Mouse (Mus musculus): ENCODE measurements around the gene Ptgs1.
A peak's percentile ranks its signal among the peaks of the same experiment; 100 is the strongest.

Ptgs1 gene

DNA sequence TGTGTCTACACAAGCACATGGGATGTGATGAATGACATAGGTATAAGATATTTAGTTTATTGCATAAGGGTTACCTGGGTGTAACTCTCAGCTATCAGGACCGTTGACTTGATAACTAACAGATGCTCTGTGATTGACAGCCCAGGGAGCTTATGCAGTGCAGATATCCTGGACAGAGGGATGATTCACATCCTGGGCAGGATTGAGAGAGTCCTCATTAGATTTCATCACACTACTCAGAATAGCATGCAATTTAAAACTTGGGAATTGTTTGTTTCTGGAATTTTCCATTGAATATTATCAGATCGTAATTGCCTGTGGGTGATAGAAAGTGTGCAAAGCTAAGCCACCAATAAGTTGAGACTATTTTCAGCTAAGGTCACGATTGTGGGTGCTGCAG lies 17.7 kb downstream of the Ptgs1 start:
- DNase-seq (ENCODE audit: low read depth, low spot score) = no peak

DNA sequence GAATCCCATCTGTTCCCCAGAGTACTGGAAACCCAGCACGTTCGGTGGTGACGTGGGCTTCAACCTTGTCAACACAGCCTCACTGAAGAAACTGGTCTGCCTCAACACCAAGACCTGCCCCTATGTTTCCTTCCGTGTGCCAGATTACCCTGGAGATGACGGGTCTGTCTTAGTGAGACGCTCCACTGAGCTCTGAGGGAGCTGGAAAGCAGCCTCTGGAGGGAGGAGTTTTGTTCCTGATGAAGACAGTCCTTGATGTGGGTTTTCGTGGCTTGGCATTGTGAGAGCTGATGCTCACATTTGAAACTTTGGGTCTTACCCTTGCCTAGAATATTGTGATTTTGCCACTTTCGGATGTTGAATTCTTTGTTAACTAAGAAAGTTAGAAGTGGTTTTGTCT lies 20.9 kb downstream of the Ptgs1 start:
- DNase-seq (ENCODE audit: low read depth, low spot score) = no peak

DNA sequence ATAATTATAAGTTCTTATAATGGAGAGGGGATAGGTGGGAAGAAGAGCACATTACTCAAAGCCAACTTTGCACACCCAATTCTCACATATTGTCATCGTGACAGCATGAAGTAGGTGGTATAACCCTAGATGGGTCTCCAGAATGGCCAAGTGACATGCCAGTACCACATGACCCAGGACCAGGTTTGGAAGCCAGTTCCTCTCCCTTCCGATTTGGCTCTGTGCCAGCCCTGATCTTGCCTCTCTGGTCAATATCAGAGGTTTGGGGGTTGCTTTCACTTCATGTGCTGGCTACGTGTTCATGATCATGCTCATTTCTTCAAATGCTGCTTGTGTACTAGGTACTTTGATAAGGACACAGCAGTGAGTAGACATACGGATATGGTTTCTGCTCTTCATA lies 22.3 kb downstream of the Ptgs1 start:
- DNase-seq (ENCODE audit: low read depth, low spot score) = no peak

DNA sequence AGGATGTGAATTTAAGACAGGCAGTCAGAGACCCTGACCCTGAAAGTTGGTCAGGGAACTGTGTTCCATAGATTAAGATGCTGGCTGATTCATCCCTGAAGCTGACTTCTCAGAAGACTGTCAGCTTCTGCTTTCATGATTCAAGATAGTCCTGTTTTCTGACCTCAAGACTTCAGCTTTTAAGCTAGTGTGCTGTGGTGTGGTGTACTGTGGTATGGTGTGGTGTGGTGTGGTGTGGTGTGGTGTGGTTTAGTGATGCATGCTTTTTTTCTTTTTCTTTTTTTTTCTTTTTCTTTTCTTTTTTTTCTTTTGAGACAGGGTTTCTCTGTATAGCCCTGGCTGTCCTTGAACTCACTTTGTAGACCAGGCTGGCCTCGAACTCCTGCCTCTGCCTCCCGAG lies 24.2 kb downstream of the Ptgs1 start:
- no peak for DNase-seq (ENCODE audit: low read depth, low spot score)

DNA sequence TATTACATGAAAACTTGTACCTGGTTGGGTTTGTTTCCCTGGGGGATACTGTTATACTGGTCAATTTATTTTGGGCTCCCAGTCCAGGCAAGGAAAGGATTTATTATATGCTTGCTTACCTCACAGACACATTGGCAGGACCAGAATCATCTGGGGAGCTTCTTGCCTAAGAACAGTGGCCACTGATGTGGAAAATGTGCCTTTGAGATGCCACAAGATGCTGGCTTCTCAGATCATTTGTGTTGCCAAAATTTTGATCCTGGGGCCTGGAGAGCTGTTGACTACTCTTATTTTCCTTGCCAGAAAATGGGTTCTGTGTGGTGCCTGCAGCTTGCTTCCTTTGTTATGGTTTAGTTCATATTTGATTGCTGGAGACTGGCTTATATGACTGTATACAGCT lies 26.7 kb downstream of the Ptgs1 start:
- DNase-seq (ENCODE audit: low read depth, low spot score) = no peak

DNA sequence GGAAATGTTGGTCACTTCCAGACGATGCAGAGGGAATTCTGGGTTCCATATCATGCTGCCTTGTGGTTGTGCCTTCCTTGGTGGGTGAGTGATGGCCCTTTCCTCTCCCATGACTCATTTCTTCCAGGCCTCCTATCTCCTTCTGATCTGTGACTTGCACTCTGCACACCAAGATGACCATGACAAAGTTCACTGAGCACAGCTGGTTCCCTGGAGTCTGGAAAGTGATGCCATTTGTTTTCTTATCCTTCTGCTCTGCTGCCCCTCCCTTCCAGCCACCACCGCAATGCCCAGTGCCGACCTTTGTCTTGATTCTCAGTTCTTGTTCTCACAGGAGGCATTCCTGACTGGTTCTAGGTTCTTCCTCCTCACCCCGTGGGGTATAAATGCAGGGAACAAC lies 29.2 kb downstream of the Ptgs1 start:
- DNase-seq (ENCODE audit: low read depth, low spot score) = no peak

DNA sequence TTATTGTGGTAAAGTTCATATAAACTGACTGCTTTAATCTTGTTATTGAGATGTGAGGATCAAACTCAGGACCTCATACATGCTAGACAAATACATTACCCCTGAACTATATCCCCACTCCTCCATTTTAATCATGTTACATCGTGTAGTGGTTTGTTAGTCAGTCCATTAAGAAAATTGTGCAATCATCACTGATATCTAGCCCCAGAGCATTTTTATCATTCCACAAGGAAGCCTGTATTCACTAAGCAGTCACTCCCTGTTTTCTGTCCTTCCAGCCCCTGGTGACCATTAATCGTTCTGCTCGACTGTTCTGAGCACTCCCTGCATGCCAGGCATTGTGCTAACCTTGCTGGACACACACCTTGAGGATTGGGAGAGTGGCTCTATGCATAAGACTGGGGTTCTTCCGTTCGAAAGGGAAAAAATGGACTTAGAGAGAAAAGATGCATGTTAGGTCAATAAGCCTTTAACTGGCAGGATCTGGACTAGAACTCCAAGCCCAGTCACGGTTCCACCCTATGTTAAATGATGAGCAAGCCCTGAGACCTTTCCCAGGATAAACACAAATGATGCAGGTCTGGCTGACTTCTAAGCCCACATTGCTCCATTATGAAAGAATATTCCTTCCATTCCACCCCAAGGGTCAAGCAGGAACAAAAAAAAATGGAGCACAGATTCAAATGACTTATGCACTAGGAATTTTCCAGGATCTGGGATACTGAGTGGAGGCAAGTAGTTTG lies 29.7 kb downstream of the Ptgs1 start:
- no peak for DNase-seq (ENCODE audit: low read depth, low spot score)

DNA sequence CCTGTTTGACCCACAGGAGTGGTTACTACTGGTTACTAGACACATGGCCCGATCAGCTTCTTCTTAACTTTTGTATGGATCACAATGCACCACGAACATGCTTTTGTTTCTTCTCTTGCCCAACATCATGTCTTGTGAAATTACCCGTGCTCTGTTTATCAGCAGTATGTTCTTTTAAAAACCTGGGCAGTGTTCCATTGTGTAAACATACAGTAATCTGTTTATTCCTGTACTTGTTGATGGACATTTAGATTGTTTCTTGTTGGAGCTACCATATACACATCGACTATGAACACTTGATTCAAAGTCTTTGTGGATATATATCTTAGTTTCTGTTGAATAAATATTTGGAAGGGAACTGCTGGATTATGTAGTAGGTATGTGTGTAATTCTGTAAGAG lies 31.8 kb downstream of the Ptgs1 start:
- no peak for DNase-seq (ENCODE audit: low read depth, low spot score)

DNA sequence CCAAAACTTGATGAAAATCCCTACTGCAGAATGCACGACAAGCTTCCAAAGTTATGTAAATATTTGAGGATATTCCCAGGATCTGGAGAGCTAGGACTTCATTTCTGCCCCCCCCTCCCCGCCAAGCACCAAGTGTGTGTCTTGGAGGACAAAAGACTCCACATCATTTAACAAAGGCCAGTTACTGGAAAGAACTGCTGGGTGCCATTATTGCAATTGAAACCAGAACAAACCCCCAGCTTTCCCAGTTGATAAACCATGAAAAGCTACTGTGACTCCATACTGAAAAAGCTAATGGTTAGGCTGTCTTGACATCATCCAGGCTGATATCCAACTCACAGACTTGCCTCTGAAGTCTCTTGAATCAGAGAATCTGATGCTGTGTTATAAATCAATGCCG lies 39.2 kb downstream of the Ptgs1 start:
- no peak for DNase-seq (ENCODE audit: low read depth, low spot score)

DNA sequence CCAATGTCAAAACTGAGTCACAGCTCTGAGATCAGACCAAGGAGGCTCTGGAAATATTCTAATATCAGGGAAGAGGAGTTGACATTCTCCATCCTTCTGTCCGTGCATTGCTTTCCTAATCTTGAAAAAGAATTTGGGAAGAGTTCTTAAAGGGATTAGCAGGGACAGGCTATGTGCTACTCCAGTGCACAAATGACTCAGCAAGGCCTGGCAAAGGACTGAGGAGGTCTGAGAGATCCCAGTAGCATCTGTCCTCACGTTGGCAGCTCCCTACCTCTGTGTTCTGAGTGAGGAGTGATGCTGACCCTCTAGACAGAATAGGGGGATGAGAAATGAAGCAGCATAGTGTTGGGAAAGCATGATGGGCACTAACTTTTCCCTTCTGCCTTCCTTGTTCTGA lies 40.0 kb downstream of the Ptgs1 start:
- DNase-seq (ENCODE audit: low read depth, low spot score) = no peak

DNA sequence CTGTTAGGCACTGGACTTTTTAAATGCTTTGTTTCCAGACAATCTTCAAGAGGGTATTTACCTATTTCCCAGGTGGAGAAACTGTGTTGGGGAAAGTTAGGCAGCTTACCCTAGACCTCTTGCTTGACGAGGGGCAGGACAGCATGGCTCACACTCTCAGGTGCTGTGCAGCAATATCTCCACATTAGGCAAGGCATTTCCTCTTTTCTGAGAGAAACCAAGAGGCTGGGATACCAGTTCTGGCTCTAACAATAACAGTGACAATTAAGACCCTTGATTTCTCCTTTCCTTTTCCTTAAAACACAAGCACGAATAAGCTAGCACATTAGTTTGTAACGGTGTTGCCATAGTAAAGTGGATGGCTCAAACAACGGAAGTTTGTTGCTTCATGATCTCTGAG lies 40.9 kb downstream of the Ptgs1 start:
- DNase-seq (ENCODE audit: low read depth, low spot score) = no peak

DNA sequence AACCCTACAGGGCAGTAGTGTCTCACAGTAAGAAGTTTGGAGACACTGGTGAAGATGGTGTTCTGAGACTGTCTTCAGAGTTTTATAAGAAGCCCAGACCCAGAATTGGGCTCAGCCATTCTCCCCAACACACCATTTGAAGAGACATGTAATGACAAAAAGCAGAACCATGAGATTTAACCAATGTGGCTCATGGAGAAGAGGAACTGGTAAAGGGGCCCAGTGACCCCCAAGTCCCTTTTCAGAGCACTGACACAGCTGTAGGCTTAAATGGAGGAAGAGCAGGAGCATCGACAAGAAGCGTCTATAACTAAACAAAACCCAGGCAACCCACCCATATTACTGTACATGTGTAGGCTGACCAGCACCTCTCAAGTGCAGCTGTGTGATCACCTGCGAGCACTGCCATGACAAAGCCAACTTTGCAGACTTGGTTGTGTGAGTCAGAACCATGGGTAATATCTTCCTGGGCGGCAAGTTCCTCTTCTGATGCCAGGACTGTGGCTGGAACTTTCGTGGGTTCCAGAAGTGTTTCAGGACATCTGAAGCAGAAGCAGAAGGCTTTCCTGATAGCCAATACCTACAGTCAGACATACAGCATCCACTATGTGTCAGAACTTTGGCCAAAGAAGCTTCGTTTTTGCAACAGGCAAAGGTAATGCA lies 42.2 kb downstream of the Ptgs1 start:
- DNase-seq (ENCODE audit: low read depth, low spot score) = no peak

DNA sequence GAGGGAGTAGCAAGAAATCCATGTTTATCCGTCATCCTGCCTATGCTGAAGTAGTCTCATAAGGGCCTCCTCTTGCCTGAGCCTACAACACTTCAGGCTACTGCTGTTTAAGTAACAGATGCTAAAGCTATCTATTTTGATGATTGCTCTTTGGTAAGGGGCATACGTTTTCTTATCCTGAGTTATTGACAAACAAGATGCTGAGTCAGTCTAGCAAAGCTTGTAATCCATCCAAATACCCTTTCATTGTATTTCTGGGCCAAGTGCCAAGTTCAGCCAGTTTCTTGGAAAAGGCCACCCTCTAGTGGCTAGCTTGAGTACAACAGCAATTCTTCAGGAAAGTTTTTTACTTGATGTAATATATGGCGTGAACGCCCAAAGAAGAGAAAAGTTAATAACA lies 46.2 kb downstream of the Ptgs1 start:
- peak; percentile 39 for DNase-seq (ENCODE audit: low read depth, low spot score)

DNA sequence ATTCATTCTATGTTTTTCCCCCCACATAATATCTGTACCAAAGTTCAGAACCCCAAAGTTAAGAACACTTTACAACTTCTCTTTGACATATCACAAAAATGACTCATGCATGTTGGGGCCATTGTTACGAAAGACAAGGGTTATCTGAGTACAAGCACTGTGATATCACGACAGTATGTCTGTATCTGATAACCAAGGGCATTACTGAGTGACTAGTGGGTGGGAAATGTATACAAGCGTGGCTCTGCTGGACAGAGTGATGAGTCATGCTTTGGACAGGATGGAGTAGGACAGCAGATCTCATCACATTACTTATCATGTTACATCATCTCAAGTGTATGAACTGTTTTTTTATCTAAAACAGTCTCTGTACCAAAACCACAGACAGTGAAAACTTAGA lies 48.5 kb downstream of the Ptgs1 start:
- no peak for DNase-seq (ENCODE audit: low read depth, low spot score)

DNA sequence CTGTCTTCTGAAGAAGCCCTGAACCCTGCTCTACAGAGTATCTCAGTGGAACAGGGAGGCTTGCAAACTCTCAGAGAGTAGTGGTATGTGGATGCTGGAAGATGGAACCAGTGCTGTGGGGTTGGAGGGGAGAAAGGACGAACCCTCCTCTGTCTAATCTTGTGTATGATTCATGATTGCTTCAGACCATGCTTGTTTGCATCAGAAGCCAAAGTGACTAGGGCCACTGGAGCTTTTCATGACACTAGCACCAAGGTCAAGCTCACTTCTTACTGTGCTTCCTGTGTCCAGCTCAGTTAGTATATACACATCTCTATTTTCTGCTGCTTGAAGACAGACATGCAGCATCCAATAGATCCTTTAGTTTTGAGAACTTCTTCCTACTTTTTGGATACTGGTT lies 50.9 kb downstream of the Ptgs1 start:
- DNase-seq (ENCODE audit: low read depth, low spot score) = no peak

DNA sequence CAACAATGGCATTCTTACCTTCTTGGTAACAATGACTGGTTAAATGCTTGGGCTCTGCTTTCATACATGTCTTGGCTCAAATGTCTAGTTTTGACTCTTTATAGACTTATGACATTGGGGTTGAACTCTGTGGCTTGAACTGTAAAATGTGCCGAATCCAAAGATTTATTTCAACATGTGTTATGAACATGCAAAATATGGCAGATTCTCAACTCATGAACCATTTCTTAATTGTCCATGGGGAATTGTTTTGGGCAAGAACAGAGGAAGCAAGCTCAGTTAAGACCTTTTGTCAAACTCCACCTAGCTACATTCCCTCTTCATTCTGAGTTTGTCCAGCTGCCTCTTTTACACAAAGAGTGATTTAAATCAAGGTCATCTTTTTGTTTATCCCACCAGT lies 52.1 kb downstream of the Ptgs1 start:
- DNase-seq (ENCODE audit: low read depth, low spot score) = no peak

Data from retina, adult 2 months (tissue).